Mouse (Mus musculus) hindbrain, embryonic 16.5 days (tissue): Measurements from ENCODE around the gene Sash1. TPM values are rescaled to one million over a fixed set of nuclear protein-coding genes. Genes with fewer than 3 reads are reported as not detected.
A peak's percentile ranks its signal among the peaks of the same experiment; 100 is the strongest.

Experiments used
- ATAC-seq: fragments of 200-750 bp; cut with Nextera tagmentation; 2 replicates; pipeline ENCODE4 v1.8.0; 2017; ENCODE audit warnings: moderate TSS enrichment, moderate library complexity
- H3K27ac ChIP-seq: fragments of 300-500 bp; sonication (generic); 2 replicates; pipeline ENCODE4 v1.5.1; 2014; ENCODE audit warnings: low read depth, mild to moderate bottlenecking, control low read depth, low read length, moderate library complexity
- H3K27me3 ChIP-seq: fragments of 300-500 bp; sonication (generic); replicated peaks from 2 replicates; pipeline ENCODE4 v1.6.1; 2014; ENCODE audit warnings: low read length; ENCODE audit not compliant: control insufficient read depth, insufficient read depth
- H3K36me3 ChIP-seq: fragments of 300-500 bp; sonication (generic); 2 replicates; pipeline ENCODE4 v1.6.1; 2014; ENCODE audit warnings: mild to moderate bottlenecking, low read length, moderate library complexity, mixed read lengths; ENCODE audit not compliant: control insufficient read depth, insufficient read depth
- H3K4me1 ChIP-seq: fragments of 300-500 bp; sonication (generic); 2 replicates; pipeline ENCODE4 v1.6.1; 2014; ENCODE audit warnings: low read depth, low read length; ENCODE audit not compliant: control insufficient read depth, insufficient read depth
- H3K4me2 ChIP-seq: fragments of 300-500 bp; sonication (generic); 2 replicates; pipeline ENCODE4 v1.6.1; 2014; ENCODE audit warnings: mild to moderate bottlenecking, low read length, control low read depth, moderate library complexity
- H3K4me3 ChIP-seq: fragments of 300-500 bp; sonication (generic); 2 replicates; pipeline ENCODE4 v1.5.1; 2014; ENCODE audit warnings: mild to moderate bottlenecking, low read length, control low read depth, moderate library complexity
- H3K9ac ChIP-seq: fragments of 300-500 bp; sonication (generic); 2 replicates; pipeline ENCODE4 v1.6.1; 2014; ENCODE audit warnings: low read depth, mild to moderate bottlenecking, control low read depth, low read length, moderate library complexity
- H3K9me3 ChIP-seq: fragments of 300-500 bp; sonication (generic); 2 replicates; pipeline ENCODE4 v1.6.1; 2014; ENCODE audit warnings: mild to moderate bottlenecking, low read length, moderate library complexity; ENCODE audit not compliant: control insufficient read depth
- WGBS: fragments of 180-500 bp; shearing (Covaris S2); extraction: QIAGEN DNeasy Blood & Tissue Kit; methylation state at CpG from one replicate; pipeline ENCODE4 v1.1.7; 2014; 5-methylcytosine and 5-hydroxymethylcytosine counted together
- polyA plus RNA-seq: library from polyadenylated mRNA; unstranded; fragments of >200 nt; fragmentation: Nextera tagmentation; extraction: Ambion mirVana; gene quantifications from 2 replicates; pipeline ENCODE4 v1.2.1, GENCODE M21; 2015

The Sash1 gene
- polyA plus RNA-seq, 1 experiment from 2014 or later: 4.2 TPM

GRCm38 (mm10) chr10:8846258-8846657 is 39.6 kb downstream of the Sash1 start:
- 87% methylated on average over 10 of the region's 10 CpGs for WGBS

GRCm38 (mm10) chr10:8845230-8845770 is 40.6 kb downstream of the Sash1 start:
- ATAC-seq: no peak
- no peaks in the 10 kb centered on the region for H3K9me3 ChIP-seq
- H3K4me3 ChIP-seq: no peak overlapping the region
- no peak overlapping the region for H3K9ac ChIP-seq
- H3K4me1 ChIP-seq: peaks cover 6% of the 10 kb centered on the region; the same call in 1 of the 2 replicates
- H3K27me3 ChIP-seq: no peaks in the 10 kb centered on the region
- no peak overlapping the region for H3K4me2 ChIP-seq
- no peak overlapping the region for H3K27ac ChIP-seq
- WGBS: 80% methylated on average over 2 of the region's 2 CpGs
- H3K36me3 ChIP-seq: no peaks in the 10 kb centered on the region

More at GRCm38 (mm10) chr10:8846258-8846657, 39.6 kb downstream of the Sash1 start:
- no peak overlapping the region for H3K4me3 ChIP-seq
- H3K9me3 ChIP-seq: no peaks in the 10 kb centered on the region
- no peak; the same call in 1 of the 2 replicates for ATAC-seq
- H3K9ac ChIP-seq: no peak overlapping the region
- no peaks in the 10 kb centered on the region for H3K36me3 ChIP-seq
- H3K4me2 ChIP-seq: no peak overlapping the region
- H3K4me1 ChIP-seq: peaks cover 6% of the 10 kb centered on the region; the same call in 1 of the 2 replicates
- H3K27ac ChIP-seq: no peak overlapping the region
- H3K27me3 ChIP-seq: no peaks in the 10 kb centered on the region

GRCm38 (mm10) chr10:8839956-8840355 is 45.9 kb downstream of the Sash1 start:
- no peaks in the 10 kb centered on the region for H3K9me3 ChIP-seq

GRCm38 (mm10) chr10:8833816-8834464 is 51.9 kb downstream of the Sash1 start:
- Histone ChIP-seq H3K4me2 (no peak overlapping the region), H3K4me3 (no peak overlapping the region), H3K27ac (no peak overlapping the region), H3K27me3 (no peaks in the 10 kb centered on the region), H3K4me1 (no peaks in the 10 kb centered on the region), H3K9me3 (no peaks in the 10 kb centered on the region), H3K36me3 (no peaks in the 10 kb centered on the region), H3K9ac (no peak overlapping the region)
- ATAC-seq: peak; percentile 23; the same call in 1 of the 2 replicates
- WGBS: 93% methylated on average over 17 of the region's 17 CpGs

More at GRCm38 (mm10) chr10:8839956-8840355, 45.9 kb downstream of the Sash1 start:
- ATAC-seq: no peak
- H3K36me3 ChIP-seq: no peaks in the 10 kb centered on the region
- H3K27me3 ChIP-seq: no peaks in the 10 kb centered on the region
- H3K9ac ChIP-seq: no peak overlapping the region
- no peak overlapping the region for H3K27ac ChIP-seq
- no peaks in the 10 kb centered on the region for H3K4me1 ChIP-seq
- WGBS: 68% methylated on average over 3 of the region's 3 CpGs
- no peak overlapping the region for H3K4me2 ChIP-seq
- H3K4me3 ChIP-seq: no peak overlapping the region

GRCm38 (mm10) chr10:8826303-8826702 is 59.6 kb downstream of the Sash1 start:
- Histone ChIP-seq H3K9ac (no peak overlapping the region), H3K27me3 (no peaks in the 10 kb centered on the region), H3K4me3 (no peak overlapping the region), H3K4me1 (no peaks in the 10 kb centered on the region), H3K4me2 (no peak overlapping the region), H3K27ac (no peak overlapping the region), H3K36me3 (no peaks in the 10 kb centered on the region), H3K9me3 (no peaks in the 10 kb centered on the region)
- 43% methylated on average over 10 of the region's 10 CpGs for WGBS
- ATAC-seq: no peak

GRCm38 (mm10) chr10:8825874-8826273 is 60.0 kb downstream of the Sash1 start:
- WGBS: 48% methylated on average over 9 of the region's 9 CpGs
- ATAC-seq: peak; percentile 76; the same call in 1 of the 2 replicates
- H3K9me3 ChIP-seq: no peaks in the 10 kb centered on the region
- H3K27me3 ChIP-seq: no peaks in the 10 kb centered on the region
- H3K4me3 ChIP-seq: no peak overlapping the region
- H3K27ac ChIP-seq: no peak overlapping the region
- H3K9ac ChIP-seq: no peak overlapping the region
- H3K4me1 ChIP-seq: no peaks in the 10 kb centered on the region
- H3K36me3 ChIP-seq: no peaks in the 10 kb centered on the region
- H3K4me2 ChIP-seq: no peak overlapping the region

- Histone ChIP-seq H3K27ac (no peak overlapping the region), H3K9me3 (no peaks in the 10 kb centered on the region), H3K36me3 (no peaks in the 10 kb centered on the region), H3K27me3 (no peaks in the 10 kb centered on the region), H3K9ac (no peak overlapping the region), H3K4me2 (no peak overlapping the region), H3K4me1 (no peaks in the 10 kb centered on the region), H3K4me3 (no peak overlapping the region)
- 85% methylated on average over 5 of the region's 5 CpGs for WGBS
- ATAC-seq: no peak
Observed at GRCm38 (mm10) chr10:8818066-8818465, 67.8 kb downstream of the Sash1 start.

- Histone ChIP-seq H3K4me3 (no peak overlapping the region), H3K4me2 (no peak overlapping the region), H3K36me3 (no peaks in the 10 kb centered on the region), H3K27me3 (no peaks in the 10 kb centered on the region), H3K9ac (no peak overlapping the region), H3K4me1 (no peaks in the 10 kb centered on the region), H3K9me3 (no peaks in the 10 kb centered on the region), H3K27ac (no peak overlapping the region)
- WGBS: 72% methylated on average over 18 of the region's 18 CpGs
- ATAC-seq: no peak
Observed at GRCm38 (mm10) chr10:8813984-8814578, 71.8 kb downstream of the Sash1 start.

- Histone ChIP-seq H3K4me3 (no peak overlapping the region), H3K27ac (no peak overlapping the region), H3K4me2 (no peak overlapping the region), H3K9me3 (no peaks in the 10 kb centered on the region), H3K27me3 (no peaks in the 10 kb centered on the region), H3K36me3 (no peaks in the 10 kb centered on the region), H3K4me1 (no peaks in the 10 kb centered on the region), H3K9ac (no peak overlapping the region)
- no peak for ATAC-seq
- 88% methylated on average over 14 of the region's 14 CpGs for WGBS
Observed at GRCm38 (mm10) chr10:8813259-8813658, 72.6 kb downstream of the Sash1 start.
